Mouse (Mus musculus) right cerebral cortex, postnatal 25 days (tissue): ENCODE results near the gene Ssh2.

Source experiments
- DNase-seq: peaks from one replicate; pipeline ENCODE4 v3.0.0; 2022

Ssh2 gene

GRCm38 (mm10) chr11:77414141-77414839, 198.2 kb downstream of the Ssh2 start:
- no peak for DNase-seq

- DNase-seq: no peak
These were observed 200.3 kb downstream of the Ssh2 start for GRCm38 (mm10) chr11:77416212-77417000.

- no peak for DNase-seq
These were observed 201.9 kb downstream of the Ssh2 start for GRCm38 (mm10) chr11:77418021-77418420.

- no peak for DNase-seq
These were observed 207.2 kb downstream of the Ssh2 start for GRCm38 (mm10) chr11:77423175-77423859.

GRCm38 (mm10) chr11:77428446-77428845, 212.4 kb downstream of the Ssh2 start:
- DNase-seq: no peak

- no peak for DNase-seq
These were observed 220.9 kb downstream of the Ssh2 start for GRCm38 (mm10) chr11:77437026-77437425.

- DNase-seq: no peak
These were observed 224.0 kb downstream of the Ssh2 start for GRCm38 (mm10) chr11:77440081-77440480.

GRCm38 (mm10) chr11:77441020-77441419, 224.9 kb downstream of the Ssh2 start:
- no peak for DNase-seq

GRCm38 (mm10) chr11:77442186-77443170, 226.4 kb downstream of the Ssh2 start:
- DNase-seq: no peak

GRCm38 (mm10) chr11:77444939-77445338, 228.9 kb downstream of the Ssh2 start:
- DNase-seq: no peak

GRCm38 (mm10) chr11:77446628-77447041, 230.5 kb downstream of the Ssh2 start:
- no peak for DNase-seq

GRCm38 (mm10) chr11:77449224-77449623, 233.1 kb downstream of the Ssh2 start:
- no peak for DNase-seq

GRCm38 (mm10) chr11:77451670-77452069, 235.6 kb downstream of the Ssh2 start:
- no peak for DNase-seq

- DNase-seq: peak; percentile 1
These were observed 237.3 kb downstream of the Ssh2 start for GRCm38 (mm10) chr11:77453388-77453787.

- no peak for DNase-seq
These were observed 239.9 kb downstream of the Ssh2 start for GRCm38 (mm10) chr11:77455770-77456510.

- DNase-seq: peak; percentile 5
These were observed 240.8 kb downstream of the Ssh2 start for GRCm38 (mm10) chr11:77456866-77457265.

GRCm38 (mm10) chr11:77461856-77462255, 245.8 kb downstream of the Ssh2 start:
- no peak for DNase-seq

- no peak for DNase-seq
These were observed 246.4 kb downstream of the Ssh2 start, which contains the start of gene Coro6 for GRCm38 (mm10) chr11:77462283-77463100. Gene Coro6 (plus strand): TSS chr11:77462411.

GRCm38 (mm10) chr11:77463101-77463445, 247.0 kb downstream of the Ssh2 start:
- no peak for DNase-seq

GRCm38 (mm10) chr11:77463786-77464185, 247.7 kb downstream of the Ssh2 start:
- no peak for DNase-seq

GRCm38 (mm10) chr11:77464684-77465083, 248.6 kb downstream of the Ssh2 start:
- no peak for DNase-seq
